Mouse (Mus musculus): ENCODE data around the gene Serpina3k.
"Not testable (repeated sequence)": the region's sequence is repeated elsewhere in the genome, so short reads cannot be mapped to it uniquely, and the experiment has no call there.

Gene Serpina3k

DNA sequence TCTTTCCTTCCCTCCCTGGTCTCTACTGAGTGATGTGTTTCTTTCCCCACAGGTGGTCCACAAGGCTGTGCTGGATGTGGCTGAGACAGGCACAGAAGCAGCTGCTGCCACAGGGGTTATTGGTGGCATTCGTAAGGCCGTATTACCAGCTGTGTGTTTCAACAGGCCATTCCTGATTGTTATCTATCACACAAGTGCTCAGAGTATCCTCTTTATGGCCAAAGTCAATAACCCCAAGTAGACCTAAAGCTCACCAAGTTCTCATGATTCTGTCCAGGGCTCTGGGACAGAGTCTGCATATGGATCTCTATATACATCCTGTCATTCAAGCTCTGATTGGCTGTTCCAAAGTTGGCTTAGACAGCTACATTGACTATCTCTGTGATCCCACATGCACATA lies 6.9 kb downstream of the Serpina3k start:
- Histone ChIP-seq H3K4me3 (replicated peaks; ENCODE audit: low read length) (no peak overlapping the region), H3K36me3 (ENCODE audit: insufficient read depth, low read length) (no peaks in the 10 kb centered on the region), H3K27me3 (ENCODE audit: insufficient read depth, low read length) (no peaks in the 10 kb centered on the region), H3K9me3 (ENCODE audit: low read length) (no peaks in the 10 kb centered on the region), H3K4me1 (replicated peaks; ENCODE audit: low read depth, low read length) (no peaks in the 10 kb centered on the region)
- TF ChIP-seq POU5F1 (IDR thresholded peaks at IDR 0.05; ENCODE audit: borderline replicate concordance, low read length) (no peak), NANOG (IDR thresholded peaks at IDR 0.05; ENCODE audit: borderline replicate concordance, low read length) (no peak), CTCF (conservative IDR thresholded peaks at IDR 0.05; ENCODE audit: low read length) (no peak)

DNA sequence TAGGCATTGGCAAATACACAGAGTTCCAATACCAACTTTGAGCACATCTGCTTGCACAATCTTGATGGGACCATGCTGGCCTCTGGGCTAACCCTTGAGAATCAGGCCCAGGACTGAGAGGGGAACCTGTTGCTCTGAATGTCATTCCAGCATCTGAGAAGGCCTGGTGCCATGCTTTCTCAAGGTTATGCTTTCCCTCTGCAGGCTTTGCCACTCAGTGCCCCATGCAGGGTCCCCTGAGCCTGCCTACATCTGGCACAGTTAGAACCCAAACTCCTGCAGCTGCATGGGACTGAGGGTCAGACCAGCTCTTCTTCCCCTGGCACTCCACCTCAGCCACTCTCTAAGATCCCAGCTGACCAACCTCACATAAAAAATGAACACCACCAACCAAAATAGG lies 7.4 kb downstream of the Serpina3k start:
- no peaks in the 10 kb centered on the region for H3K36me3 ChIP-seq (ENCODE audit: insufficient read depth, low read length)
- H3K4me1 ChIP-seq (replicated peaks; ENCODE audit: low read depth, low read length) = no peaks in the 10 kb centered on the region
- no peak for TF ChIP-seq CTCF (conservative IDR thresholded peaks at IDR 0.05; ENCODE audit: low read length)
- no peak for TF ChIP-seq POU5F1 (IDR thresholded peaks at IDR 0.05; ENCODE audit: borderline replicate concordance, low read length)
- TF ChIP-seq NANOG (IDR thresholded peaks at IDR 0.05; ENCODE audit: borderline replicate concordance, low read length) = no peak
- H3K9me3 ChIP-seq (ENCODE audit: low read length) = no peaks in the 10 kb centered on the region
- H3K27me3 ChIP-seq (ENCODE audit: insufficient read depth, low read length) = no peaks in the 10 kb centered on the region
- H3K4me3 ChIP-seq (replicated peaks; ENCODE audit: low read length) = no peak overlapping the region

DNA sequence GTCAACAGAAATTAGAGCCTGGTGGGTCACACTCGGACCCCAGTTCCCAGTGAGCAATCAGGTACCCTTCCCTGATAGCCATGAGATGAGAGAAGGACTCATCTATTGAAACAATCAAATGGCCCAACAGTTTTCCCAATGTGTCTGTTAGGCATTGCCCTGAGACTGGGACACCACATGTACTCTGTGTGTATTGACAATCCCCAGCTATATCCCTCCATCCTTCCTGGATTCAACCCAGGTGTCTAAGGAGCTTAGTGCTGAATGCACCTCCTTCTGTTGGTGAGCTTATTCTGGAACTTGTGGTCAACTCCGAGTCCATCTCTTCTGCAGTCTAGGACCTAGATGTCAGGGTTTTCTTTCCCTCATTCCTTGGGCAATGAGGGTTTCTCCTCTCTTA lies 8.8 kb downstream of the Serpina3k start:
- Histone ChIP-seq H3K27me3 (ENCODE audit: insufficient read depth, low read length) (no peaks in the 10 kb centered on the region), H3K4me3 (replicated peaks; ENCODE audit: low read length) (no peak overlapping the region), H3K9me3 (ENCODE audit: low read length) (no peaks in the 10 kb centered on the region), H3K36me3 (ENCODE audit: insufficient read depth, low read length) (no peaks in the 10 kb centered on the region), H3K4me1 (replicated peaks; ENCODE audit: low read depth, low read length) (no peaks in the 10 kb centered on the region)
- TF ChIP-seq CTCF (conservative IDR thresholded peaks at IDR 0.05; ENCODE audit: low read length) (no peak), NANOG (IDR thresholded peaks at IDR 0.05; ENCODE audit: borderline replicate concordance, low read length) (no peak), POU5F1 (IDR thresholded peaks at IDR 0.05; ENCODE audit: borderline replicate concordance, low read length) (no peak)

DNA sequence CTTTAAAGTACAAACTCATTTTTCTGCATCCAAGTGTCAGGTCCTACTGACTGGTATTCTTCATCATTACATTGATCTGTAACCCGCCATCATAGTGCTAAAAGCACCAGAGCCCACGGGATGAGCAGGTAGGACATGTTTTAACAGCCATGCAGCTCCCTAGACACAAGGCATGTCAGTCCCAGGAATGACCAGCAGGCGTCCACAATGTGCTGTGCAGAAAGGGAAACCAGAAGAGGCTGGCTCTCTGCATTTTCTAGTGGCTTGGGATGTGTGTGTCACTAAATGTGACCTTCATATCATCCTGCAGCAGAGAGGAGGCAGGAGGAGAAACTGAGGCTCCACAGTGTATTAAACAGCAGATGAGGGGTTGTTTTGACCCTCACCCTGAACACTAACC lies 13.5 kb downstream of the Serpina3k start:
- H3K4me3 ChIP-seq (replicated peaks; ENCODE audit: low read length); H3K36me3 ChIP-seq (ENCODE audit: insufficient read depth, low read length); H3K27me3 ChIP-seq (ENCODE audit: insufficient read depth, low read length); H3K9me3 ChIP-seq (ENCODE audit: low read length); H3K4me1 ChIP-seq (replicated peaks; ENCODE audit: low read depth, low read length): not testable (repeated sequence)
- TF ChIP-seq CTCF (conservative IDR thresholded peaks at IDR 0.05; ENCODE audit: low read length) = peak; percentile 33

DNA sequence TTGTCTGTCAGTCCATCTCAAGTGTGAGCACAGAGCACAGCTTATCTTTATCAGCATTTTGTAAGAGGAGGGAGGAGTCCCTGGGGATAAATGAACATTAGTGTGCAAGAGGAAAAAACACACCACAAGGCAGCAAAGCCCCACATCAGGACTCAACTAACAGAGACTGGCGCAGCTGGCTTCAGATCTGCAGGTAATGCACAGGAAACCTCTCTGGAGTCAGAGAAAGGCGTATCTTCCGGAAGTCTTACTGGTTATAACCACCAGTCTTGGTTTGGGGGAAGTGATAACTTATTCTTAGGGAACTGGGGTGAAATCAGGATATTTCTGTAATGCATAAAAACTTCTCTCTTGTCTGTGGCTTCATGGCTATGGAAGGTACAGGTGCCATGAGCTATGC lies 17.7 kb downstream of the Serpina3k start:
- Histone ChIP-seq H3K4me1 (replicated peaks; ENCODE audit: low read depth, low read length) (no peaks in the 10 kb centered on the region), H3K9me3 (ENCODE audit: low read length) (no peaks in the 10 kb centered on the region), H3K27me3 (ENCODE audit: insufficient read depth, low read length) (no peaks in the 10 kb centered on the region), H3K36me3 (ENCODE audit: insufficient read depth, low read length) (no peaks in the 10 kb centered on the region), H3K4me3 (replicated peaks; ENCODE audit: low read length) (no peak overlapping the region)
- TF ChIP-seq NANOG (IDR thresholded peaks at IDR 0.05; ENCODE audit: borderline replicate concordance, low read length) = no peak
- TF ChIP-seq CTCF (conservative IDR thresholded peaks at IDR 0.05; ENCODE audit: low read length) = no peak
- TF ChIP-seq POU5F1 (IDR thresholded peaks at IDR 0.05; ENCODE audit: borderline replicate concordance, low read length) = no peak

DNA sequence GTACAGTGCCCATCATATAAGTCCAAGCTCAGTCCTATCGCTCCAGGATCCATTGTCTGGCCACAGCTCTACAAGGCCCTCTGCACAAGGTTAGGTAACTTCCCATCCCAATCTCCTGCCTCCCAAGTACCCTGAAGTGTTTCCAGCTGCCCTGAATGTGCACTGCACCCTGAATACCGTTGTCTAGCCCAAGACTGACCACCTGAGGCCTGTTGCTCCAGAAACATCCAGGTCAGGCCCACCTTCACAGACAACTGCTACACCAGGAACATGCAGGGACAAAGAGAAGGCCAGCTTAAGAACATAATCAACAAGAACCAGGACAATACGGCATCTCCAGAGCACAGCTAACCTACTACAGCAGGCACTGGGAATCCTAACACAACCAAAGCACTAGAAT lies 31.7 kb downstream of the Serpina3k start:
- no peak overlapping the region for H3K4me3 ChIP-seq (replicated peaks; ENCODE audit: low read length)
- TF ChIP-seq POU5F1 (IDR thresholded peaks at IDR 0.05; ENCODE audit: borderline replicate concordance, low read length) (no peak), NANOG (IDR thresholded peaks at IDR 0.05; ENCODE audit: borderline replicate concordance, low read length) (no peak), CTCF (conservative IDR thresholded peaks at IDR 0.05; ENCODE audit: low read length) (no peak)
- H3K36me3 ChIP-seq (ENCODE audit: insufficient read depth, low read length) = no peaks in the 10 kb centered on the region
- no peaks in the 10 kb centered on the region for H3K9me3 ChIP-seq (ENCODE audit: low read length)
- no peaks in the 10 kb centered on the region for H3K27me3 ChIP-seq (ENCODE audit: insufficient read depth, low read length)
- H3K4me1 ChIP-seq (replicated peaks; ENCODE audit: low read depth, low read length) = no peaks in the 10 kb centered on the region

DNA sequence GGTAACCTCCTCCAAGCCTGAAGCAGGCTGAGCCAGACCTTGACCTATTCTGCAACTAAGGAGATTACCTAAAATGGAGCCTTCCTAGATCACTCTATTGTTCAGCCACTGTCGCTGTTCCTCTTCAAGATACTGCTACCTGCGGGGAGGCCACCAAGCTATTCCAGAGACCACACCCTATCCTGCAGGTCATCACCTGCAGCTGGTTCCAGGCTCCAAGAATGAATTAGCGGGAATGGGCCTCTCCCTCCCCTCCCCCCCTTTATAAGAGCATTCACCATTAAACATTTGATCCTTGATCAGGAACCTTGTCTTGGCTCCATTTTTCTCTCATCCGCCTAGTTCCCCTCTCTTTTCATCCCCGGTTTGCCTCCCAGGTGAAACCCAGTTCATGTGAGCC lies 38.9 kb downstream of the Serpina3k start:
- H3K4me1 ChIP-seq (replicated peaks; ENCODE audit: low read depth, low read length); H3K4me3 ChIP-seq (replicated peaks; ENCODE audit: low read length); H3K36me3 ChIP-seq (ENCODE audit: insufficient read depth, low read length); H3K27me3 ChIP-seq (ENCODE audit: insufficient read depth, low read length): not testable (repeated sequence)
- peaks cover 47% of the 10 kb centered on the region for H3K9me3 ChIP-seq (ENCODE audit: low read length)

DNA sequence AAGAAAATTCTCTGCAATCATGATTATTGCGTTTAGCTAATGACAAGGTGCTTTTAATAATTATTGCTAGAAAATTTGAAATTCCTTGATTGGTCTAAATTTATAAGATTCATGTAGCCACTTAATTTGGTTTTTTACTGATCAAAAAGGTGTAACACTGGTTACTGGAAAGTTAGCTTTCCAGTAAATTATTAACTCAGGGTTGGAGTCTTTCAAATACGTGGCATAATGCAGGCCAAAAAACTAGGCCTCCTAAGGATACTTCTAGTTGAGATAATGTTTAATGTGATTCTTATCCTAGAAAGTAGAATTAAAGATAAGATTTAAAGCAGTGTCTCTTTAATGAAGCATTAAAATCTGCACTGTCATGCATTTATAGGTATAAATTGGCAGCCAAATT lies 40.1 kb downstream of the Serpina3k start:
- H3K4me1 ChIP-seq (replicated peaks; ENCODE audit: low read depth, low read length); H3K4me3 ChIP-seq (replicated peaks; ENCODE audit: low read length); H3K36me3 ChIP-seq (ENCODE audit: insufficient read depth, low read length); H3K27me3 ChIP-seq (ENCODE audit: insufficient read depth, low read length): not testable (repeated sequence)
- peaks cover 54% of the 10 kb centered on the region for H3K9me3 ChIP-seq (ENCODE audit: low read length)

DNA sequence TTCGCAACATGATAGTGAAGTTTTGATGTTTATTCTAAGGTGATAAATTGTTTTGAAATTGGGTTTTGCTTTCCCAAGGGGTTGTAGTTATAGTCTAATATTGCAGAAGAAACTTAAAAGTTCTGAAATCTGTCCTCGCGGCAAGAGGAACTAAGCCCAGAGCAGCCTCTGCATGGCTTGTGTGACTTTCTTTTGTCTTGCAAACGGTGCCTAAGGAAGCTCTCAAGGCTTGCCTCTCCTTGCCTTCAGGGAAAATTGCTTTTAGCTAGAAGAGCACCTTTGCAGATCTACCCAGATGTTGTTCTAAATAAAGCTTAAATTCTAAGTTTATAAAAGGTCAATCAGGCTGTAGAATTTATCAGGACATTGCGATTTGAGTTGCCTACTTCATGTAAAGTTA lies 40.5 kb downstream of the Serpina3k start:
- H3K4me1 ChIP-seq (replicated peaks; ENCODE audit: low read depth, low read length); H3K27me3 ChIP-seq (ENCODE audit: insufficient read depth, low read length); H3K36me3 ChIP-seq (ENCODE audit: insufficient read depth, low read length); H3K4me3 ChIP-seq (replicated peaks; ENCODE audit: low read length): not testable (repeated sequence)
- peaks cover 56% of the 10 kb centered on the region for H3K9me3 ChIP-seq (ENCODE audit: low read length)

DNA sequence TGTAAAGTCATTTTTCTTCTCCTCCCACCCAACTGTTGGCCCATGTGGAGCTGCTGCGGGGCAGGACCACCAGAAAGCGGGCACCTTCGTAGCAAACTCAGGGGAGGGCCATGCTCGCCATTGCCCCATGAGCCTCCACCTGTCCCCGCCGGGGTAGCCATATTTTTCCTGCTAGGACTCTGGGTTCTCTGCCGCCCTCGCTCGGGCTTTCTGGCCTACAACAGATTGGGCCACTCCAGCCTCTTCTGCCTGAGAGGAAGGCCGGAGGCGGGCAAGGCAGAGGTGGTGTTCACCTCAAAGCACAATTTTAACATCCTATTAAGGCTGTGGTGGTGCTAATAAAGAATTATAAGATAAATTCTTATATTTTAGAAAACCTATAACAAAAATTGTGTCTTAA lies 41.6 kb downstream of the Serpina3k start:
- Histone ChIP-seq H3K4me3 (replicated peaks; ENCODE audit: low read length) (no peak overlapping the region), H3K27me3 (ENCODE audit: insufficient read depth, low read length) (no peaks in the 10 kb centered on the region), H3K4me1 (replicated peaks; ENCODE audit: low read depth, low read length) (no peaks in the 10 kb centered on the region), H3K9me3 (ENCODE audit: low read length) (peaks cover 61% of the 10 kb centered on the region), H3K36me3 (ENCODE audit: insufficient read depth, low read length) (no peaks in the 10 kb centered on the region)
- TF ChIP-seq CTCF (conservative IDR thresholded peaks at IDR 0.05; ENCODE audit: low read length) (no peak), NANOG (IDR thresholded peaks at IDR 0.05; ENCODE audit: borderline replicate concordance, low read length) (no peak), POU5F1 (IDR thresholded peaks at IDR 0.05; ENCODE audit: borderline replicate concordance, low read length) (no peak)

DNA sequence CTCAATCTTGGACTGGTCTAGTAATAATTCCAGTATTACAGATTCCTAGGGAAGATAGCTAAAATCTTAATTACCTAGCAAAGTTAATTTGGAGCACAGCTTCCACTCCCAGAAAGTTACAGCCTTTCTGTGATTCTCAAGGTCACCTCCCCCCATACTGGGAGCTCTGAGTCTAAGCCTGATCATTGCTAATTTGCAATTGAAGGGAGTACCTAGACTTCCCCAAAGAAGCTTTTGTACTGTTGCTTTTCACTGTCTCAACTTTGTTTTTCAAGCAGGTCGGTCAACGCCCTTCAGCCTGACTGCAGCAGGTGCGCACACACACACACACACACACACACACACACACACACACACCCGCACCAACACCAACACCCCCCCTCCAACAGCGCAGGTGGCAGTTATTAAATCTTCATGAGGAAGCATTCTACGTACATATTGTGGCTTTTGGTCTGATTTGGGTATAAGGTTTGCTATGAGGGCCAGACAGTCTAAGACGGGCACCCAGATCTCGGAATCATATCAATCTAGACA lies 42.9 kb downstream of the Serpina3k start:
- not testable (repeated sequence) for H3K36me3 ChIP-seq (ENCODE audit: insufficient read depth, low read length); H3K27me3 ChIP-seq (ENCODE audit: insufficient read depth, low read length); H3K4me3 ChIP-seq (replicated peaks; ENCODE audit: low read length); H3K4me1 ChIP-seq (replicated peaks; ENCODE audit: low read depth, low read length)
- H3K9me3 ChIP-seq (ENCODE audit: low read length) = peaks cover 52% of the 10 kb centered on the region

DNA sequence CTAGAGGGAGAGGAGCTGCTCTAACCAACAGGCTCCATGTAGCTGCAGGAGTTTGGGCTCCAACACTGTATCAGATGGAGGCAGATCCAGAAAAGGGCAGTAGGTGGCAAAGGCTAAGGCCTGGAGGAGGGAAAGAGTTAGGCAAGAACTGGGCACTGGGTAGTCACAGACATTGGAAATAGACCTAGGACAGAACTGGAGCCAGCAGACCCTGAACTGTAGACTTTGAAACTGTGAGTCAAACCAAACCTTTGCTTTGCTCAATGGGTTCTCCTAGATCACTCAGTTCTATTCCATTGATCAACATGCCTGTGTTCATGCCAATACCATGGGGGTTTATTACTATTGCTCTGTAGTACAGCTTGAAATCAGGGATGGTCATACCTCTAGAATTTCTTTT lies 47.7 kb downstream of the Serpina3k start:
- H3K4me1 ChIP-seq (replicated peaks; ENCODE audit: low read depth, low read length); H3K4me3 ChIP-seq (replicated peaks; ENCODE audit: low read length); H3K27me3 ChIP-seq (ENCODE audit: insufficient read depth, low read length); H3K36me3 ChIP-seq (ENCODE audit: insufficient read depth, low read length): not testable (repeated sequence)
- peaks cover 14% of the 10 kb centered on the region for H3K9me3 ChIP-seq (ENCODE audit: low read length)

DNA sequence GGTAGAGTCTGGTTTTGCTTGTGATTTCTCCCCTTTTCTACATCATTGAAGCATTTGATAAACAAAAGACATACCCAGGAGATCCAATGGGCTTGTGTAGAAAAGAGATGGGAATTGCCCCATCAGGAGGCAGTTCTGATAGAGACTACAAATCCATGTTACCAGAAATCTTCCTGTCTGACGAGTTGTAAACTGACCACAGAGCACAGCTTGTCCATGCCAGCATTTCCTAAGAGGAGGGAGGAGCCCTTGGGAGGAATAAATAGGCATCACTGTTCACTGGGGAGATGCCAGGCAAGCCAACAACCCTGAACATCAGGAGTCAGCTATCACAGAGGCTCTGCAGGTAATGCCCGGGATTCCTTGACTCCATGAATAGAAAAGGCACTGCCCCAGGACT lies 48.6 kb downstream of the Serpina3k start:
- H3K36me3 ChIP-seq (ENCODE audit: insufficient read depth, low read length); H3K27me3 ChIP-seq (ENCODE audit: insufficient read depth, low read length); H3K4me1 ChIP-seq (replicated peaks; ENCODE audit: low read depth, low read length); H3K4me3 ChIP-seq (replicated peaks; ENCODE audit: low read length): not testable (repeated sequence)
- H3K9me3 ChIP-seq (ENCODE audit: low read length) = peaks cover 14% of the 10 kb centered on the region

All from E14TG2a.4 (cell line).